Mouse (Mus musculus) neural tube, embryonic 10.5 days (tissue): ENCODE data around the gene Acin1.

ENCODE experiments used
- DNase-seq: peaks from one replicate; pipeline ENCODE4 v3.0.0-alpha.2; 2017; ENCODE audit warnings: low spot score; ENCODE audit errors: extremely low spot score

Acin1 gene

DNA sequence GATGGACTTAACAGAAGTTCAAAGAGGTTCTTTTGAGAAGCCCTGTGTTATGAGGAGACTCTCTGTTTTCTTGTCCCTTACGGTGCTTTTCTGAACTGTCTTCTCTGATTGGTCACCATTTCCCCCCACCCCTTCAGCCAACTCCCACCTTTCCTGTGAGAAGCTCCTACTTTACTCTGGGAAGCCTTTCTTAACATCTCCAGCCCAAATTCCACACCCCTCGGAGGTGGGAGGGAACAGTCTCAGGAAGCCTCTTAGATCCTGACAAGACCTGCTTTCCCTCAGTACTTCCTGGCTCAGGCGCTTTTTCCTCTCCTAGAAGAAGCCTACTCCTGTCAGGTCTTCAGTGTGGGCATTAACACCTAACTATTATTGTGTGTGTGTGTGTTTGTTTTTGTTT lies 12.9 kb upstream of the Acin1 start:
- DNase-seq, result no peak

DNA sequence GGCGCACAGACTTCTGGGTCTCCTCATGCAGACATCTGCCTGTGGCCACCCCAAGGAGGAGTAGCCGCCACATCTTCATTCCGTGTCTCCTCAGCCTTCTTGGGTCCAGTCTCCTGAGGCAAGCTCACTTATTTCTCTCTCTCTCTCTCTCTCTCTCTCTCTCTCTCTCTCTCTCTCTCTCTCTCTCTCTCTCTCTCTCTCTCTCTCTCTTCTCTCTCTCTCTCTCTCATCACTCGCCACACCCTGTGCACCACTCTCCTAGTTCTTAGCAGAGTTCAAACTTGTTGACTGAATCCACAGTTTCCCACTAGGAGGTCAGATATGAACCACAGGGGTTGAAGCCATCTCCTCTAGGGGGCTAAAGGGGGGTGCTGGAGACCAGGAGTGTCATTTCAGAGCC lies 12.0 kb upstream of the Acin1 start, which contains the start of gene Gm29776:
Gene Gm29776, minus strand, starts transcription at position 101 of the 400 bp plus-strand sequence.
- no peak for DNase-seq

DNA sequence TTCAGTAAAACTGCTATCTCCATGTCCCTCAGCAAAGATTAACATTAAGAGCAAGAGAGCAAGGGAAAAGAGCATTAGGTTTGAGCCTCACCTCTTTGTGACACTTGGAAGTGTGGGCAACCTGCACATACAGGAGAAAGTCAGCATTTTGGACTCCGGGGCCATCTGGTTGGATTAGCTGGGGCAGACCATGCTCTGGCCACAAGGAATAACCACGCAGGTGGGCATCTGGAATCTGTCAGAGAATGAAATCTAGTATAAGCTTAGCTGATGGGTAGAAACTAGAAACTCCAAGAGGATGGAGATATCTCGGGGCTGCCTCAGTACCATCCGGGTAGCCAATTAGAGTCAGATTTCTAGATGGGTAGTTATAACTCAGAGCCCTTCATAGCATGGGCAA lies 10.0 kb upstream of the Acin1 start:
- no peak for DNase-seq

DNA sequence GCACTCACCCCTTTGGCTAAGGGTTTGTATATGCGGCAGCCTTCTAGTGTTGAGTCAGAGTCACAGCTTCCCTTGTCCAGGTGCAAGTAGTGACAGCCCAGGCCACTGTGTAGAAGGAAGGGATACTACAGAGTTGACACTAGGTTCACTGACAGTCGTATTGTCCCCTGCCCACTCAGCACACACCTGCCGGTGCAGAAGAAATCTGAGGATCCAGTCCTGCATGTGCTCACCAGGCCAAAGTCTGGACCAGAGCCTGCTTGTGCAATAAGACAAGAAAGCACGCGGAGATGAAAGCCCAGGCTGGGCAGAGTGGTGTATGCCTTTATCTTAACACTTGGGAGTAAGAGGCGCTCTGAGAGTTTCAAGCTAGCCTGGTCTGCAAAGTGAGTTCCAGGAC lies 8.3 kb upstream of the Acin1 start:
- no peak for DNase-seq

DNA sequence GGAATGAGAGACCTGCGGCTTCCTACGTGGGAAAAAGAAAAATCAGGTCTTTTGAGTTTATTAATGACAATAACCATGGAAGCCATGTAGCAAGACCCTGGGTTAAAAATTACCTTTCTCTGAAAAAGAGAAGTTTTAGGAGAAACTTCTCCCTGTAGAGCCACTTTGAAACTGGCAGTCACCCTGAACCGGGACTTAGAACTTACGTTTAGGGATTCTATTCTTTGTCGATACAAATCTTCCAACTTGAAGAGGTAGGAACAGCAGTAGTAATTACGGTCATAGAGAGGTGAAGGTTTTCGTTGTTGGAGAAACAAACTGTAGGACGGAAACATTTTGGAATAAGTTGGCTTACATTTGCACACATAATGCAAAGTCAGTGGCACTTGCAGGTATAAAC lies 520 bp upstream of the Acin1 start:
- no peak for DNase-seq

DNA sequence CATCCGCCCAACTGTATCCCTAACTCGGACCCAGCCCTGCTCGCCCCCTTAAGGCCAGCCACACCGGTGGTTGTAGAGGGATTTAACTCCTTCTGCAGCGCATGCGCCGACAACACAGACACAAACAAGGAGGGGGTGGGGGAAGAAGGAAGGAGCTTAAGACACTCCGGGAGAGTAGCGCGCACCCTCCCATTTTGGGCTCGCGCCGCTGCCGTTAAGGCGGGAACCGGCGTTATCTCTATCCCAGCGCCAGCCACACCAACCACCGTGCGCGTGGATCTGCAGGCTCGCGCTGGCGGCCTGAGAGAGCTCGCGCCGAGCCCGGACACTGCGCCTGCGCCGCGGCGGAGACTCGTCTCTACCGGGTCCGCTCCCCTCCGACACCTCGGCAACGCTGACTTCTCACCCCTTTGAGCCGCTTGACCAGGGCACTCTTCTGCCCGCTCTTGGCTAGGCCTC lies 639 bp downstream of the Acin1 start, which contains the start of gene 1700123O20Rik:
Gene 1700123O20Rik, plus strand, starts transcription at position 154 of the 459 bp plus-strand sequence.
- DNase-seq, result no peak

DNA sequence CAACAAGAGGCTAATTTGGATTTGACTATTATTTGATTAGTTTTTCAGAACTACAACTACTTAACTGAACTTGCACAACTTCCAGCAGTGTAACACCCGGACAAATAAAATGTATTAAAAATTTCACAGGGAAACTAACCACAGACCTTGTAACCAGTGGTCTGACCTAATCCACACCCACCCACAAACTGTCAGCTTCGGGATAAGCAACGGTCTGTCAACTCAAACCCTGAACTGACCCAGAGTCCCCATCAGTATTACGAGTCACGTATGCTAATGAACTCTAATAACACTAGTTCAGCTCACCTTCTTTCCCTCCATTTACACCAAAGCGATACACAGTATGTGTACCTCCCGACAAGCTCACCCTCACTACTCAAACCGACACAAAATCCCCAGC lies 1.3 kb downstream of the Acin1 start:
- no peak for DNase-seq

DNA sequence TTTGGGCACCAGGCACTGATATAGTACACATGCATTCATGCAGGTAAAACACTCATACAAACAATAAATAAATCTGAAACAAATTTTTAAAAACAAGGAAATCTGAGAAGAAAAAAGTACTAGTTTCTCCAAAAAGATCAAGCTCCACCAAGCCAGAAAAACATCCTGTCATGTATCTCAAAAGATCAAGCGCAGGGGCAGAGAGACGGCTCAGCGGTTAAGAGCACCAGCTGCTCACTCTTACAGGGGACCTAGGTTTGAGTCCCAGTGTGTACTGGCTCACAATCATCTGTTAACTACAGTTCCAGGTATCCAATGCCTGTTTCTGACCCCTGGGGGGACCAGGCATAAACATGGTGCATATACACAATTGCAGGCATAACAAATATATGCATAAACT lies 4.3 kb downstream of the Acin1 start:
- no peak for DNase-seq

DNA sequence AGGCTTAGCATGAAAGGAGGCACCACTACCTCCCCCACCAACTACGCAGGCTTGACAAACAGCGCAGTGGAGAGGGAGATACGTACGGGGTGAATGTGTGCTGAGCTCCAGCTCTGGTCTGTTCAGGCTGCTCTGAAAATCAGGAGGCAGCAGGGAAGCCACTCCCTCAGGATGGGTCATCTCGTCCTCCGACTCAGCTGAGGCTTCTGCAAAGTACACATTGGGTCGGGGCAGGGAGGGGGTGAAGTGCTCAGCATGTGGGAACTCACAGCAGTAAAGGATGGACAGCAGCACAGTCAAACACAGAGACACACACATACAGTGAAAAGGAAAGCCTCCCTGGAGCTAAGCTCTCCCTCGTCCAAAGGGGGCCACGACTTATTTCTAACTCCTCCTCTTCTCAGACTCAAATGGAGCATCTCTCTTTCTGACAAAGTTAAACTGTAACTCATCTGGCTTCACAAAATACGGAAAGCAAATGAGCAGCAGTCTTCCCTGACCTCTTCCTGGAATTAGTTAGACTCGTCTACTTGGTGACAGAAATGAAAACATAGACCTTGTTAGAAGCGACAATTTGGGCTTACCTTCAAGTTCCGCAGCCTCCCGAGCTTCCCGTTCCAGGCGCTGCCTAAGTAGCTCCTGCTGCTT lies 8.0 kb downstream of the Acin1 start:
- DNase-seq, result no peak

DNA sequence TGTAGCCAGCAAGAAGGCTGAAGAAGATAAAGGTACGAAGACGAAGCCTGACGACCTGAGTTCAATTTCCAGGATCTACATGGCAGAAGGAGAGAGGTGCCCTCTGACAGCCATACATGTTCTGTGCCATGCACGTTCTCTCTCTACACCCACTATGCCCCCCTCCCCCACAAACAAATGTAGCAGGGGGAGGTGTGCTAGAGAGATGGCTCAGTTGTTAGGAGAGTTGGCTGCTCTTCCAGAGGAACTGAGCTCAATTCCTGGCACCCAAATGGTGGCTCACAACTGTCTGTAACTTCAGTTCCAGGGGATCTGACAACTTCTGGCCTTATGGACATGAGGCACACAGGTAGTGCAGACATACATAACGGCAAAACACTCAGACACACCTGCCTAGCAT lies 10.4 kb downstream of the Acin1 start:
- no peak for DNase-seq

DNA sequence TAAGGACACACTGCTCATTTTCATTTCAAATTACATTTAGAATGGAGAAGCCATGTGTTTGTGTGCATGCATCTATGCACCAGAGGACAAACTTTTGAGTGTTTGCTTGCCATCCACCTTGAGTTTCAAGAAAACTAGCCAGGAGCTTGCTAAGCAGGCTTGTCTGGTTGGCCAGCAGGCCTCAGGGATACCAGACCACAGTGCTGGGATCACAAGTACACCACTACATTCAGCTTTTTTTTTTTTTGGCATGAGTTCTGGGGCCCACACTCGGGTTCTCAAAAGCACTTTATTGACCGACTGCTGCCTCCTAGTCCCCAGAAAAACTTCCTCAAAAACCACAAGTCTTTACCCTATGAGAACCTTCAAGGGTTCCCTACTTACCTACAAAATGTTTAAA lies 12.4 kb downstream of the Acin1 start:
- DNase-seq, result no peak

DNA sequence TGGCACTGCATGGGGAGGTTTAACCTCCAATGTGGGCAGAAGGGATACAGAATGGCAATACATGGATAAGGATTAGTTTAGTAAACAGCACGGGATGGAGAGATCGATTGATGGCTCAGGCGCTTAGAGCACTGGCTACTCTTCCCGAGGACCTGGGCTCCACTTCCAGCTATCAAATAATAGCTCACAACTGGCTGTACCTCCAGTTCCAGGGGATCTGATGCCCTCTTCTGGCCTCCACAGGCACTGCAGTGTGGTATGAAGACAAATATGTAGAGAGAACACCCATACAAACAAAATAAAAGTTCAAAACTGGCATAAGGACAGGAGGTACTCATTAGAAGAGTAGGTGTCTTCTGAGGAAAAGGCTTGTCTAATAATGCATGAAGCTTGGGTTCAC lies 17.4 kb downstream of the Acin1 start:
- DNase-seq, result no peak

DNA sequence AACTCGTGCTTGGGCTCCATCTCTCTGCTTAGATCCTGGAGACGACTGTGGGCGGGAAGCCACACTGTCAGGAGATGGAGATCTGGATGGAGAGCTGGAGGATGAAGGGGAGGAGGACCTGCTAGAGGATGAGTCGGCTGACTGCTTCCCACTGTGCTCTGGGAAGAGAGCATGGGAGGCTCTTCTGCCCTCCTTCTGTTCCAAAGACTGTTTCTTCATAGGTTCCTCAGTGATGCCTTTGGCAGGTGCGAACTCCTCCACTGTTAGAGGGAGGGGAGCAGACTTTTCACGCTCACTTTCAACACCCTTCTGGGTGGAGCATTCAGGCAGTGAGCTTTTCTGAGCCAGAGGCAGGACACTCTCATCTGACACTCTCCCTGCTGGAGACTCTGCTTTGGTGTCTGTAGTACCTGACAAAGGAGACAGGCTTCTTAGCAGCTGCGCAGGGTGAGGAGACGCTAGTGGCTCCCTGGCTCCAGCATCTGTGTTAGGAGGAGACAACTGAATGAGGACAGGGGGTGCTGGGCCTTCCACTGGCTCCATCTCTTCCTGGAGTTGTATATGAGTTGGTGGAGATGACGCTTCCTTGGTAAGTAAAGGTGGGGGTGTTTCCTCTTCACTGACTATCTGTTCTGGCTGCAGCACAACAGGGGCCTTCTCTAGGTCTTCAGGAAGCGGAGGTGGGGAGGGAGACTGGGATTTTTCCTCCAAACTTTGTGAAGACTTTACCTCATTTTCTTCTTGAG lies 22.1 kb downstream of the Acin1 start:
- no peak for DNase-seq

DNA sequence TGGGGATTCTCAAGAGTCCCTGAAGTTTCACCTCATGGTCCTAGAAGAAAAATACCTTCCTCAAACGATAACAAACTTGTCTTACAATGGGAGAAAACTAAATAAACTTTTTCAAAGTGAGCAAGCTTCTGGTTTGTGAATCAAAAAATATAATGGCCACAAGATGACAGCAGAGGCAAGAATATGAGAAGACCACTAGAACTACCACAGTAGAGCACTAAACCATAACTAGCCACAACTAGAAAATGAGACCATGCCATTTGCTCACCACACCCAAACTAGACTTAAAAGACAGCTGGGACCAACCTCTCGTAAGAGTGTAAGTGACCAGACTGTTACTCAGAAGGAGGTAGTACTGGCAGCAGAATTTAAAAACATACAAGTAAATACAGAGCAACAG lies 26.7 kb downstream of the Acin1 start:
- no peak for DNase-seq

DNA sequence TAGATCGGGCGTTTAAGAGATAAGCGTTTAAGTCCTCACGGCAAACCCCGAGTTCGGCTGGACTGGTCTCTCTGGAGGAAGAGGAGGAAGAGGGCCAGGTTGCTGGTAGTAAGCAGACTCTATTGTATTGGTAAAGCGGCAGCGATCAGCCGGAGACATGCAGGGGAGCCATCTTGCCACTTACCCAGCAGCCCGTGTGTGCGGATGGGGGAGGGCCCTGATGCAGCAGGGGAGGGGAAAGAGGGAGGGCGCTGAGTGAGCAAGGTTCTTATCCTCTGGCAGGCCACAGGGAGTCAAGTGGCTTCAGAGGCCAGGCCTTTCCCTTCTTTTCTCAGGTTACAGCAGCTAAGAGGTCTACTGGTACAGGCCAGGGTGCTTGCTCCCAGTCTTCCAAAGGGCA lies 33.2 kb downstream of the Acin1 start:
- peak; percentile 89 for DNase-seq

DNA sequence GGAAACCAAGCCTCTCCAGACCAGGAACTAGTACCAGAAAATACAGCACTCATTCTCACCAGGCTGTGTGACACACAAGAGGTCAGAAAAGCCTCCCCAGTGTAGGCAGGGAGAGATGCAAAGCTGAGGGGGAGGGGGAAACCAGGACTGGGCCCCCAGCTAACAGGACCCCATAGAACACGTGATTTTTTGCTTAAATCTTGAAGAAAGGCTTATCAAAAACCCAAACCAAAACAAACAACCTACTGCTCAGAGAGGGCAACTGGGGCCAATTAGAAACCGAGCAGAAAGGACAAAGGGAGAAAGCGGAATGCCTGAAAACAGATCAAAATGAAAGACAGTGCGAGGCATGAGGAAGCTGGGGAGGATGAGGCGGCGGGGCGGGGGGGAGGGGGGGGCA lies 33.9 kb downstream of the Acin1 start:
- no peak for DNase-seq

DNA sequence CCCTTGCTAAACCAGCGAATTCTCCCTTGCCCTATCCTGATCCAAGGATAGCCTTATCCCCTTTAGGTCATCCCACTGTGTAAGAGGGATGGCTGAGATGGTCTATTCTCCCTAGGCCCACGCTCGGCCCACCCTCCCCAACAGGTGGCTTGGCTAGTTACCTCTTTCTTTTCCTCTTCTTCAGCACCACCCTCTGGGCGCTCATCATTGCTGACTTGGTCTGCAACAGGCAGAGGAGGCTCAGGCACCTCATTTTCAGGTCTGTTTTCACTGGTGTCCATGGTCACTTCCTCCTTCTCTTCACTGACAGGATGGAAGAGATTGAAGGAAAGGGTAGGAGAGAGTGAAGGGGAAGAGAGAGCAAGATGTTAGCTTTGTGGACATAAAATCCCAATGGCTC lies 35.2 kb downstream of the Acin1 start:
- no peak for DNase-seq

DNA sequence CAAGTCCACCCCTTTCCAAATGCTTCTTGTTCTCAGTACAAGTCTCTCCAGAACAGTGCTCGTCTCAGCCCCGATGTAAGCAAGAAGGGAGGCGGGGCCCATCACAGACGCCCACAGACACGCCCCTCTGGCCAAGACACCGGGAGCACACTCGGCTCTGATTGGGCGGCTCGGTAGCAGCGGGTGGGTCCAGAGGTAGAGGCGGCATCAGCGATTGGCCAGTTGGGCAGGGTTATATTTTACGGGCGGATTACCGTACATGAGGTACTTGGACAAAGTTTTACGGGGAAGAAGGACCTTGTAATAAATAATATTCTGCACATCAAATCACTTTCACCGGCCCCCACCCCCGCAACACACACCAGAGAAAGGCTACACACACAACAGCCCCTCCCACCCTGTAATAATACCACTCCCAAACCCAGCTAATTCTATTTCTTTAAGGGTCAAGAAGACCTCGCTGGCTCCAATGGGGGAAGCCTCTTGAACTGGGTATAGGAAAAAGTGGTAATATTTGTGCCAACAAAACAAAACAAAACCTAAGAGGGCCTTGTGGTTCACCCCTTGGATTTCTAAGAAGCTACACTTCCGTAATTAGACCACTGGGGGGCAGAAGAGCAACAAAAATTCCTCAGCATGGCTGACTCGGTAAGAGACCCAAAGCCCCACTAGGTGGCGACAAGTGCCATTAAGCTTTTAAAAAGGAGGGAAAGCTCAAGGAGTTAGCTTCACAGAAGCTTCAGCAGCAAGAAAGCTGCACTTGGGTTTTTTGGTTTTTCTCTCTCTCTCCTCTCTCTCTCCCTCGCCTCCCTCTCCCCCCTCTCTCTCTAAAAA lies 35.9 kb downstream of the Acin1 start:
- peak; percentile 80 for DNase-seq

DNA sequence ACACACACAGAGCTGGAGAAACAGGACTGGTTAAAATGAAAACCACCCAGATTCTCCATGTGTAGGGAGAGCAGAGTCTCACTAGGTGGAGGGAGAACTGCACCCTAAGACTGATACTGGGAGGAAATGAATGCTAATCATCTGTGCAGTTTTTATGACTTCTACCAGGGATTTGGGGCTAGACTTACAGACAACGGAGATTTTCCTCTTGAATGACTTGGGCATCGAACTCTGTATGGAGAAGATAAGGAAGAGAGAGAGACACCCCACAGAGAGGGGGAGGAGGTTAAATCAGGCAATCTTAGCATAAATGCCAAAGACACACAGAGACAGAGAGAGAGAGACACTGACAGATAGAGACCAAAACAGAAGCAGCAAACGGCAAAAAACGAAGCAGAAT lies 38.8 kb downstream of the Acin1 start:
- DNase-seq, result no peak

DNA sequence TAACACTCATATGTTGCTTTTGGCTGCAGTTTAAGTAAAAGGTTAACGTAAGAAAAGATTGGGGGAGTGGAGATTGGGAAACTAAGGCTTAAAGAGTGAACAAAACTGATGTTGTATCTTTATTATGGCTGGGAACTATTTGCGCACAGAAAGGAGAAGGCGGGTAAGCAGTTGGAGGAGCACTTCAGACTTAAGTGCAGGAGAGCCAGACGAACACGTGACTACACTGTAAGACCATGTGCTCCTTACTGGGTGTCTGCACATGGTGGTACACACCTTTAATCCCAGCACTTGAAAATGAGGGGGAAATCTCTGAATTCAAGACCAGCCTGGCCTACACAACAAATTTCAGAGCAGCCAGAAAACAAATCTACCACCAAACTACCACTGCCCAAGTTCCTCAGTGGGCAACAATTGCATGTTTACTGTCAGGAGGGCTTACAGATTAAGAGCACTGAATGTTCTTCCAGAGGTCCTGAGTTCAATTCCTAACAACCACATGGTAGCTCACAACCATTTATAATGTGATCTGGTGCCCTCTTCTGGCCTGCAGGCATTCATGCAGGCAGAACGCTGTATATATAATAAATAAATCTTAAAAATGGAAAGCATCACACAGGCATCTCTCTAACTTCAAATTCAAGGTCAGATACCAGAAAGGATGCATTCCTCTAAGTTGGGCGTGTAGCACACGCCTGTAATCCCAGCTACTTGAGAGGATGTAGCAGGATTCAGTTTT lies 39.7 kb downstream of the Acin1 start:
- DNase-seq, result no peak

DNA sequence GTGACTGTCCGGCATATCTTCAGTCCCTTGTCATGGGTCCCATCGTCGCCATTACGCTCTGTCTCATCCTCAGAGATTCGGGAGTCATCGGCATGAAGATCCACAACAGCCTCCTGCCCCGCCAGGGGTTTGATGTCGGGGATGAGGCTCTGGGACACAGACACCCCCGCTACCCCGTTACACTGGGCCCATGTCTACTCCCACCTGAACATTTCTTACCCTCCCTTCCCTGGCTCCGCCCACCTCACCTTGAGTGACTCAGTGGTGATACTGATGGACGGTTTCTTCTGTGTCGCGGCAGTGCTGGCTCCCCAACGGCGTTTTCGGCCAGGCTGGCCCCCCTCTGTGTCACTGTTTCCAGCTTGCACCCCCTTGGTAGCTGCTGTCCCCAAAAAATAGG lies 40.3 kb downstream of the Acin1 start:
- no peak for DNase-seq
